Mouse (Mus musculus): ENCODE results near the gene Dhx57. TPM values are rescaled to one million over a fixed set of nuclear protein-coding genes. Genes with fewer than 3 reads are reported as not detected.
"Not testable (repeated sequence)": the region's sequence is repeated elsewhere in the genome, so short reads cannot be mapped to it uniquely, and the experiment has no call there.

The Dhx57 gene
- polyA plus RNA-seq, 1 experiment from 2014 or later, result 27.0 TPM

DNA sequence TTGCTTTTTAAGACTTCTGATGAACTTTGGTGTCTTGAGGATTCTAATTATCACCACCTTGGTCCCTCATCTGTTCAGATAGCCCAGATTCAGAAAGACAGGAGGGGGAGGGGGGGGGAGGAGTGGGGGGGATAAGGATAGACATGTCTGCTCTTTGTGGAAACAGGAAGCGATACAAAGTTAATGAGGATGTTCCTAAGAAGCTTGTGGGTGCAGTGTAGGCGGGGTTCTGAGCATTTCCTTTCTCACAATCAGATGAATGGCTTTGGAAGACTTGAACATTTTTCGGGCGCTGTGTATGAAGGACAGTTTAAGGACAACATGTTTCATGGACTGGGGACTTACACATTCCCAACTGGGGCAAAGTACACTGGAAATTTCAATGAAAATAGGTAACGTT, 5.0 kb upstream of the Dhx57 start:
- no peaks in the 10 kb centered on the region for H3K27me3 ChIP-seq
- H3K27ac ChIP-seq, result no peak overlapping the region
- H3K36me3 ChIP-seq, result no peaks in the 10 kb centered on the region
- H3K9ac ChIP-seq (replicated peaks), result no peak overlapping the region
- ATAC-seq (ENCODE audit: insufficient number of reproducible peaks, insufficient read depth, low FRiP score, low TSS enrichment, low read depth), result no peak
- 90% methylated on average over 5 of the region's 5 CpGs for WGBS
- no peaks in the 10 kb centered on the region for H3K4me1 ChIP-seq (replicated peaks)
- H3K4me3 ChIP-seq (replicated peaks), result no peak overlapping the region
- H3K9me3 ChIP-seq, result no peaks in the 10 kb centered on the region
- no peak overlapping the region for H3K4me2 ChIP-seq

- Histone ChIP-seq H3K9ac (replicated peaks) (no peak overlapping the region), H3K27ac (no peak overlapping the region), H3K4me3 (replicated peaks) (no peak overlapping the region), H3K27me3 (no peaks in the 10 kb centered on the region), H3K4me1 (replicated peaks) (peaks cover 12% of the 10 kb centered on the region), H3K36me3 (no peaks in the 10 kb centered on the region), H3K4me2 (no peak overlapping the region), H3K9me3 (no peaks in the 10 kb centered on the region)
- ATAC-seq (ENCODE audit: insufficient number of reproducible peaks, insufficient read depth, low FRiP score, low TSS enrichment, low read depth), result 0 out of 2 replicates have a peak, but pooled peaks have one; percentile 16
- 30% methylated on average over 2 of the region's 2 CpGs for WGBS
Observed at GRCm38 (mm10) chr17:80291148-80291547, 872 bp upstream of the Dhx57 start.

GRCm38 (mm10) chr17:80289280-80290073, 799 bp downstream of the Dhx57 start:
- peaks cover 12% of the 10 kb centered on the region for H3K4me1 ChIP-seq (replicated peaks)
- H3K36me3 ChIP-seq, result no peaks in the 10 kb centered on the region
- H3K27me3 ChIP-seq, result no peaks in the 10 kb centered on the region
- 2% methylated on average over 30 of the region's 30 CpGs for WGBS
- H3K9me3 ChIP-seq, result no peaks in the 10 kb centered on the region
- ATAC-seq (ENCODE audit: insufficient number of reproducible peaks, insufficient read depth, low FRiP score, low TSS enrichment, low read depth), result no peak; the same call in 1 of the 2 replicates
- peak overlapping the region; percentile 68 for H3K4me2 ChIP-seq
- H3K27ac ChIP-seq, result peak overlapping the region; percentile 91
- peak overlapping the region; percentile 77 for H3K4me3 ChIP-seq (replicated peaks)
- peak overlapping the region; percentile 78 for H3K9ac ChIP-seq (replicated peaks)

DNA sequence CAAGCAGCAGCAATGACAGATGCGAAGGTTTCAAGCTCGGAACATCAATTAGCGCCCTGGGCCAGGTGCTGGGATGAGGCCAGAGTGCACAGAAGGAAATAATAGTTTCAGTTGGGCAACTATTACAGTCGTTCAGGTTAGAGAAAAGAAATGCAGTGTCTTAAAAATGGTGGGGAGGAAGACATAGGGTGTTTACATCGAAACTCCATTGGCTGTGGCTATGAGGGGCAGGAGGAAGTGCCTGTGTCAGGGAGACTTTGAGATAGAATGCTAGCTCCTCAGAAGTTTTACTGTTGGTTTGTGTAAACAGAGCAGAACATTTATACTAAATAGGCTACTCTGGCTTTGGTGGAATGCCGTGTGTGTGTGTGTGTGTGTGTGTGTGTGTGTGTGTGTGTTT, 2.3 kb downstream of the Dhx57 start:
- Histone ChIP-seq H3K4me3 (replicated peaks) (no peak overlapping the region), H3K9me3 (no peaks in the 10 kb centered on the region), H3K36me3 (no peaks in the 10 kb centered on the region), H3K27ac (no peak overlapping the region), H3K27me3 (no peaks in the 10 kb centered on the region), H3K4me2 (no peak overlapping the region), H3K9ac (replicated peaks) (no peak overlapping the region), H3K4me1 (replicated peaks) (peaks cover 12% of the 10 kb centered on the region)
- 75% methylated on average over 6 of the region's 6 CpGs for WGBS
- ATAC-seq (ENCODE audit: insufficient number of reproducible peaks, insufficient read depth, low FRiP score, low TSS enrichment, low read depth), result no peak

DNA sequence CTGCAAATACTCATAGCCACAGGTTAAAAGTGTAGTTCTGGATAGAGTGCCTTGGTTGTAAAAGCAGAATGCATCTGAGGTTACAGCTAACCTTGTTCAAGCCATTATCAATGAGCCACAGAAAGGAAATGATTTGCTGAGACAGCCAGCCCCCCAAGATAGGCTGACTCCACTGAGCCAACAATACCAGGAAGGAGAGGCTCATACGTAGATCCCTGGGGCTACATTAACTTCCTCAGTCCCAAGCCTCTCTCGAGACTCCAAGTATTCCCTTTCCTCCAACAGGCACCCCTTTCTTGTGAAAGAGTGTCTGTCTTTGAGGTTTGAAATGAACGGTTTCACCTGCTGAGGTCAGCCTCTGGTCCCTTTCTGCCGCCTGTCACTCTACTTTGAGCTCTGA, 5.8 kb downstream of the Dhx57 start:
- Histone ChIP-seq H3K27ac (no peak overlapping the region), H3K4me1 (replicated peaks) (peaks cover 12% of the 10 kb centered on the region), H3K9ac (replicated peaks) (no peak overlapping the region), H3K27me3 (no peaks in the 10 kb centered on the region), H3K9me3 (no peaks in the 10 kb centered on the region), H3K4me3 (replicated peaks) (no peak overlapping the region), H3K4me2 (no peak overlapping the region), H3K36me3 (peaks cover 17% of the 10 kb centered on the region)
- WGBS, result 84% methylated on average over 4 of the region's 4 CpGs
- ATAC-seq (ENCODE audit: insufficient number of reproducible peaks, insufficient read depth, low FRiP score, low TSS enrichment, low read depth), result no peak

- Histone ChIP-seq H3K36me3 (peaks cover 61% of the 10 kb centered on the region), H3K4me1 (replicated peaks) (no peaks in the 10 kb centered on the region), H3K4me2 (no peak overlapping the region), H3K4me3 (replicated peaks) (no peak overlapping the region), H3K27ac (no peak overlapping the region), H3K27me3 (no peaks in the 10 kb centered on the region), H3K9me3 (no peaks in the 10 kb centered on the region), H3K9ac (replicated peaks) (no peak overlapping the region)
- no peak for ATAC-seq (ENCODE audit: insufficient number of reproducible peaks, insufficient read depth, low FRiP score, low TSS enrichment, low read depth)
- 92% methylated on average over 8 of the region's 8 CpGs for WGBS
Observed at GRCm38 (mm10) chr17:80279340-80280070, 10.8 kb downstream of the Dhx57 start.

DNA sequence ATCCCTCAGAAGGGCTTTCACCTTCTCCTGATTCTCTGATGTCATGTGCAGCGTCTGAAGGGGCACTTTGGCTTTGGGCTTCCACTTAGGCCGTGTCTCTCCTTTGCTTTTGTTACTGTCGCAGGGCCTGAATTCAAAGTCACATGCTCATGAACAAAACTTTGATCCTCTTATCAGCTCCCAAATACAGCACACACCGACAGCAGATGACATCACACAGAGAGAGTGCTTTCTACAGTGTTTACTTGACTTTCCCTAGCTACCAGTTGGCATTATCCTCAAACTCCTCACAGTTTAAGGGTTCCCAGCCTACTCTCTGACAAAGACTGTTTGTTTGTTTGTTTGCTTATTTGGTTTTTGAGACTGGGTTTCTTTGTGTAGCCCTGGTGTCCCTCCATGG, 12.0 kb downstream of the Dhx57 start:
- no peak for ATAC-seq (ENCODE audit: insufficient number of reproducible peaks, insufficient read depth, low FRiP score, low TSS enrichment, low read depth)
- Histone ChIP-seq H3K4me3 (replicated peaks) (no peak overlapping the region), H3K9ac (replicated peaks) (no peak overlapping the region), H3K4me1 (replicated peaks) (no peaks in the 10 kb centered on the region), H3K36me3 (peaks cover 73% of the 10 kb centered on the region), H3K27me3 (no peaks in the 10 kb centered on the region), H3K9me3 (no peaks in the 10 kb centered on the region), H3K27ac (no peak overlapping the region), H3K4me2 (no peak overlapping the region)
- WGBS, result 89% methylated on average over 4 of the region's 4 CpGs

GRCm38 (mm10) chr17:80270622-80271021, 19.7 kb downstream of the Dhx57 start:
- WGBS, result 93% methylated on average over 7 of the region's 7 CpGs
- H3K4me3 ChIP-seq (replicated peaks); H3K27me3 ChIP-seq; H3K27ac ChIP-seq; H3K9me3 ChIP-seq; H3K4me1 ChIP-seq (replicated peaks); H3K9ac ChIP-seq (replicated peaks); H3K4me2 ChIP-seq; ATAC-seq (ENCODE audit: insufficient number of reproducible peaks, insufficient read depth, low FRiP score, low TSS enrichment, low read depth): not testable (repeated sequence)
- peaks cover 95% of the 10 kb centered on the region for H3K36me3 ChIP-seq

DNA sequence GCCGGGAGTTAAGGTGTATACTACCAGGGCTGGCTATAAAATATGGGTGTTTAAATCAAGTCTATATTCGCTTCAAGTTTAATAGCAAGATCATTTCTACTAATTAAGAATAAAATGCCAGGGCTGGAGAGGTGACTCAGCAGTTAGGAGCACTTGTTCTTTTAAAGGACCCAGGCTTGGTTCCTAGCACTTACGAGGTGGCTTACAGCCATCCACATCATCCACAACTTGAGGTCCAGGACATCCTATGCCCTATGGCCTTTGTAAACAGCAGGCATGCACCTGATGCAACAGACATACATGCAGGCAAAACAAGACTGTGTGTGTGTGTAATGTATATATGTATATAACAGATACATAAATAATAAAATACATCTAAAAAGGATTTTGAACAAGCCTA, 22.1 kb downstream of the Dhx57 start:
- ATAC-seq (ENCODE audit: insufficient number of reproducible peaks, insufficient read depth, low FRiP score, low TSS enrichment, low read depth), result no peak
- H3K27ac ChIP-seq, result no peak overlapping the region

GRCm38 (mm10) chr17:80267065-80267464, 23.2 kb downstream of the Dhx57 start:
- Histone ChIP-seq H3K4me2 (no peak overlapping the region), H3K27ac (no peak overlapping the region), H3K4me1 (replicated peaks) (no peaks in the 10 kb centered on the region), H3K36me3 (peaks cover 94% of the 10 kb centered on the region), H3K4me3 (replicated peaks) (no peak overlapping the region), H3K9me3 (no peaks in the 10 kb centered on the region), H3K27me3 (no peaks in the 10 kb centered on the region), H3K9ac (replicated peaks) (no peak overlapping the region)
- ATAC-seq (ENCODE audit: insufficient number of reproducible peaks, insufficient read depth, low FRiP score, low TSS enrichment, low read depth), result no peak
- 93% methylated on average over 4 of the region's 4 CpGs for WGBS

More for the DNA sequence above, 22.1 kb downstream of the Dhx57 start:
- Histone ChIP-seq H3K36me3 (peaks cover 95% of the 10 kb centered on the region), H3K9ac (replicated peaks) (no peak overlapping the region), H3K4me1 (replicated peaks) (no peaks in the 10 kb centered on the region), H3K4me3 (replicated peaks) (no peak overlapping the region), H3K9me3 (no peaks in the 10 kb centered on the region), H3K27me3 (no peaks in the 10 kb centered on the region), H3K4me2 (no peak overlapping the region)
- 87% methylated on average over 3 of the region's 3 CpGs for WGBS

- H3K27ac ChIP-seq, result no peak overlapping the region
- no peak for ATAC-seq (ENCODE audit: insufficient number of reproducible peaks, insufficient read depth, low FRiP score, low TSS enrichment, low read depth)
- H3K9me3 ChIP-seq, result no peaks in the 10 kb centered on the region
- 42% methylated on average over 13 of the region's 13 CpGs for WGBS
- peaks cover 97% of the 10 kb centered on the region for H3K36me3 ChIP-seq
- H3K4me2 ChIP-seq, result no peak overlapping the region
- H3K4me1 ChIP-seq (replicated peaks), result no peaks in the 10 kb centered on the region
- no peak overlapping the region for H3K9ac ChIP-seq (replicated peaks)
- no peaks in the 10 kb centered on the region for H3K27me3 ChIP-seq
- no peak overlapping the region for H3K4me3 ChIP-seq (replicated peaks)
Observed at GRCm38 (mm10) chr17:80255208-80255607, 35.1 kb downstream of the Dhx57 start.

Data from limb, embryonic 12.5 days (tissue).